Mouse (Mus musculus) hindbrain, embryonic 10.5 days (tissue): ENCODE results near the gene Fam178b. TPM values are rescaled to one million over a fixed set of nuclear protein-coding genes. Genes with fewer than 3 reads are reported as not detected.
A peak's percentile ranks its signal among the peaks of the same experiment; 100 is the strongest.

Experiments used
- DNase-seq: peaks from one replicate; pipeline ENCODE4 v3.0.0-alpha.2; 2017; ENCODE audit warnings: low spot score
- H3K27ac ChIP-seq: fragments of 300-500 bp; sonication (generic); 2 replicates; pipeline ENCODE4 v1.5.1; 2016; ENCODE audit warnings: mild to moderate bottlenecking, moderate library complexity
- H3K27me3 ChIP-seq: fragments of 300-500 bp; sonication (generic); 2 replicates; pipeline ENCODE4 v1.6.1; 2016; ENCODE audit warnings: mild to moderate bottlenecking; ENCODE audit not compliant: poor library complexity, insufficient read depth, severe bottlenecking
- H3K36me3 ChIP-seq: fragments of 300-500 bp; sonication (generic); 2 replicates; pipeline ENCODE4 v1.6.1; 2016; ENCODE audit warnings: mild to moderate bottlenecking, moderate library complexity
- H3K4me1 ChIP-seq: fragments of 300-500 bp; sonication (generic); replicated peaks from 2 replicates; pipeline ENCODE4 v1.6.1; 2016; ENCODE audit warnings: mild to moderate bottlenecking
- H3K4me3 ChIP-seq: fragments of 300-500 bp; sonication (generic); 2 replicates; pipeline ENCODE4 v1.5.1; 2016; ENCODE audit warnings: mild to moderate bottlenecking, moderate library complexity
- H3K9me3 ChIP-seq: fragments of 300-500 bp; sonication (generic); 2 replicates; pipeline ENCODE4 v1.6.1; 2016; ENCODE audit warnings: mild to moderate bottlenecking, moderate library complexity
- WGBS: fragments of 180-500 bp; shearing (Covaris S2); methylation state at CpG from one replicate; pipeline ENCODE4 v1.1.7; 2016; 5-methylcytosine and 5-hydroxymethylcytosine counted together
- polyA plus RNA-seq: library from polyadenylated mRNA; unstranded; fragments of >200 nt; fragmentation: Nextera tagmentation; extraction: Ambion mirVana; gene quantifications from 2 replicates; pipeline ENCODE4 v1.2.1, GENCODE M21; 2016

The Fam178b gene
- polyA plus RNA-seq = 0.42 and 0.46 TPM in 2 replicates

DNA sequence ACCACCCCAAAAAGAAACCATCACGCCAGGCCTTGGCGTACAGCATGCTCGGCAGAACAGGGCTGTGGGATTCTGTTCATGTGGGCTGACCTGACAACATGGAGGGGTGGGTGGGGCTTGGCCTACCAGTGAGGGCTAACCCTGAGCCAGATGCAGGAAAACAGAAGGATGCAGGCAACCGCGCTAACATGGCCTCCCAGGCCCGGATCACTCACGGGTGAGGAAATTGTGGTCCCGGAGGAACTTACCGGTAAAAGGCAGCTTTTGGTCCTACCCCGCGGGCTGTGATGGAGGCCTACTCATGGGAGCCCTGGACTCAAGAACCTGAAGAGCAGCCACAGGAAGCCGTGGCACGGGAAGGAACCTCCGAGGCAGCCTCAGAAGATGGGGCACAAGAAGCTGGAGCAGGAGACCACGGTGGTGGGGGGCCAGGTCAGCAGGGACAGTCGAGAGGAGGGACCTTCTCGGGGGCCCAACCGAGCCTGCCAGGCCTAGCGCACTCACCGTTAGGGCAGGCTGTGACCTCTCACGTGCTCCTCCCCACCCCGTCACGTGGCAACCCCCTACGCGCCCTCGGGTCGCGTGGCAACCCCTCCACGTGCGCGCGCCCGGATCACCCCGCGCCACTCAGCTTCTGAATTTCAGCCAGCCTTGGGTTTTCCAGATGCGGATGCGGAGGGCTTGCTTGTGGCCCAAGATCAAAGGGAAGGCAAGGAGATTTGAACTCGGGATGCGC, at the start of gene Fam178b:
TSS of gene Fam178b (minus strand) at position 564 of the 736 bp plus-strand sequence.
- H3K4me3 ChIP-seq = no peak within 1 kb of the TSS
- H3K4me1 ChIP-seq = peaks cover 13% of the 10 kb centered on the region; the same call in 1 of the 2 replicates
- H3K27ac ChIP-seq = peak within 1 kb of the TSS; percentile 54
- 91% methylated on average over 39 of the region's 39 CpGs for WGBS
- no peaks in the 10 kb centered on the region for H3K27me3 ChIP-seq
- no peaks in the 10 kb centered on the region for H3K36me3 ChIP-seq
- no peak for DNase-seq
- H3K9me3 ChIP-seq = no peaks in the 10 kb centered on the region

- H3K4me1 ChIP-seq = no peaks in the 10 kb centered on the region
These were observed 41.1 kb upstream of the Fam178b start for GRCm38 (mm10) chr1:36724057-36724431.

DNA sequence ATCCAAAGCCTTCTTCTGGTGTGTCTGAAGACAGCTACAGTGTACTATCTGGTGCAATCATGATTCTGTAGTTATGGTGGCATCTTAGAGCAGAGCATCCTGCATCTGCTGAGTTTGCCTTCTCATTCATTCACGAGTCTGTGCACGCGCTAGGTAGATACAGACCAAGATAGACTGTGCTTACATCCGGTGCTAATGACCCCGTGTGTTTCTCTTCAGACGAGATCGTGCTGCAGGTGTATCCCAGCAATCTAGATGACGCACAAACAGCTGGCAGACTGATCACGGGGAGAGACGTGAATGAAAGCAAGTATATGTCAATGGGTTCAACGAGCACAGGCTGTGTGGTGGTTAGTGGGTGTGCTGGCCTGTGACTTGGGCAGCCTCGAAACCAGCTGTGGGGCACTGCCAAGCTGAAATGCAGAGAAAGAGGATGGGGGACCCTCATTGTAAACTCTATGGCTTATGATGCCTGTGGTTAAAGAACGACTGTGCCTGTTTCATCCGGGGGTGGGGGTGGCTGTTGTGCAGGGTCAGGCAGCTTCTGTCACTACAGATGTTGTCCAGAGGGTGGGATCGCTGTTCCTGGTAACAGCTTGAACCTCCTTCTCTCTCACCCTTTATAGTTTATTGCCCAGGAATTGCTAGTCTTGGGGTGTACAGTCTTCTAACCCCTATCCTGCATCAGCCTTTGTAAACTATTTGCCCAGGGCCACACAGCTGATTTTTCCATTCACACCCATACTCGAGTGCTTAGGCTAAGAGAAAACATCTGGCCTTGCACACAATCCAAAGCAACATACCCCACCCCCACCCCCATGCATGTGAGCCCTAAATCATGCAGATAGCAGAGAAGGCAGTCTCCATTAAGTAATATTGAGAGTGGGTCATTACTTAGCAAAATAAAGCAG, 40.4 kb upstream of the Fam178b start:
- Histone ChIP-seq H3K27ac (no peak overlapping the region), H3K27me3 (no peaks in the 10 kb centered on the region), H3K9me3 (no peaks in the 10 kb centered on the region), H3K4me3 (no peak overlapping the region), H3K4me1 (no peaks in the 10 kb centered on the region), H3K36me3 (no peaks in the 10 kb centered on the region)
- DNase-seq = no peak
- 81% methylated on average over 16 of the region's 16 CpGs for WGBS

More at GRCm38 (mm10) chr1:36724057-36724431, 41.1 kb upstream of the Fam178b start:
- H3K9me3 ChIP-seq = no peaks in the 10 kb centered on the region
- H3K27me3 ChIP-seq = no peaks in the 10 kb centered on the region
- H3K36me3 ChIP-seq = no peaks in the 10 kb centered on the region
- no peak overlapping the region for H3K4me3 ChIP-seq
- WGBS = 84% methylated on average over 4 of the region's 4 CpGs
- no peak overlapping the region for H3K27ac ChIP-seq
- DNase-seq = no peak

DNA sequence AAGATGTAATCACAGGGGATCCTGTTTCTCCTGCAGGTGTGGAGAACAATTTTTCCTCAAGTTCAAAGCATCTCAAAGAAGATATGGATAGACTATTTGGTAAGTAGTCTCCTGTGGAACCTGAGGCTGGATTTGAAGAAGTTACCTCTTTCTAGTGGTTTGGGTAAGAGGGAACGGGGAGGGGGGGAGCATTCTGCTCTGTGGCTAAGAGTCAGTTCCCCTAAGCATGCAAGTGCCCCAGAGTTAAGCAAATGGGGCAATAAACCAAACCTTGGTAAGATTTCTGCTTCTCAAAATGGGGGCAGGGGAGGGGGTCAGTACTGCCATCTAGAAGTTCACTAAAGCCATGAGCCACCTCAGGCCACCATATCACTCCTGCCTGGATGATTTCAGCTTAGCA, 35.8 kb upstream of the Fam178b start:
- 96% methylated on average over 1 of the region's 1 CpGs for WGBS

GRCm38 (mm10) chr1:36714311-36714710, 31.3 kb upstream of the Fam178b start, which contains the start of gene Actr1b:
Actr1b (minus strand) TSS chr1:36714422.
- Histone ChIP-seq H3K27ac (no peak within 1 kb of the TSS), H3K9me3 (0 out of 2 replicates have a peak, but pooled peaks cover 3% of the 10 kb centered on the region), H3K4me3 (no peak within 1 kb of the TSS), H3K36me3 (no peaks in the 10 kb centered on the region), H3K27me3 (no peaks in the 10 kb centered on the region), H3K4me1 (peaks cover 3% of the 10 kb centered on the region; the same call in 1 of the 2 replicates)
- 78% methylated on average over 5 of the region's 5 CpGs for WGBS
- DNase-seq = no peak

More for the DNA sequence above, 35.8 kb upstream of the Fam178b start:
- Histone ChIP-seq H3K4me1 (no peaks in the 10 kb centered on the region), H3K27me3 (no peaks in the 10 kb centered on the region), H3K27ac (no peak overlapping the region), H3K36me3 (no peaks in the 10 kb centered on the region), H3K4me3 (no peak overlapping the region), H3K9me3 (0 out of 2 replicates have a peak, but pooled peaks cover 3% of the 10 kb centered on the region)
- no peak for DNase-seq

DNA sequence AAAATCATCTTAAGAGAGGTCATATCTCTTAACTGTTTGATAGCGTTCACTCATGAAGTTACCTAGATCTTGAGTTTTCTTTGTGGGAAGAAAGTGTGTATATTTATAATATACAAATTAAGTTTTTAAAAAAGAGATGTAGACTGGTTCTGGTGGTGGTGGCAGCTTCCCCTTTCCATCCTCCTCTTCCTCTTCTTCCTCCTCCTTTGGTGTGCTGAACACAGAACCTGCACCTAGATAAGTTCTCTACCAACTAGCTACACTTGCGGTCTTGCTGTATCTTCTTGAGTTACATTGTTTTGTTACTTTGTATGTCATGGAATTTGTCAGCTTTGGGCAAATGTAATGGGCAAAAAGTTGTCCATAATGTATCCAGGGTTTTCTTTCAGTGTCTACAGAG, 28.1 kb upstream of the Fam178b start:
- Histone ChIP-seq H3K9me3 (0 out of 2 replicates have a peak, but pooled peaks cover 3% of the 10 kb centered on the region), H3K36me3 (peaks cover 18% of the 10 kb centered on the region), H3K4me1 (peaks cover 26% of the 10 kb centered on the region), H3K27me3 (no peaks in the 10 kb centered on the region), H3K4me3 (no peak overlapping the region), H3K27ac (no peak overlapping the region)
- no peak for DNase-seq
- 98% methylated on average over 2 of the region's 2 CpGs for WGBS

DNA sequence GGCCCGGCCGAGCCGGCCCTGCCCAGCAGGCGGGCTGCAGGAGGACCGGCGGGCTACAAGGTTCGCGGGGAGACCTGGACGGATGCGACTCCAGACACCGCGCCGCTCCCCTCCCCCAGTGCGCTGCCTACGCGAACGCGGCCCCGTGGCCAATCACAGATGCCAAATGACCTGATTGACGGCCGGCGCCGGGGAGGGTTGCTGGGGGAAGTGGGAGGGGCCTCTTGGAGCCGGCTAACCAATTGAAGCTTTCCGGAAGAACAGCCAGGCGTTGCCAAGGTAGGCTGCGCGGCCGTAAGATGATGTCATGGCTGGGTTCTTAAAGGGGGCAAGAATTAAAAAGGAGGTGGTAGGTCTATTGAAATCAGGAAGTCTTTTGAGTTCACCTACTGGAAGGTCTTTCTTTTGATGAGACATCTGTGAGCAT, 26.9 kb upstream of the Fam178b start, which contains the start of gene 4933424G06Rik:
TSS of gene 4933424G06Rik (plus strand) at position 296 of the 427 bp plus-strand sequence.
- Histone ChIP-seq H3K4me1 (peaks cover 26% of the 10 kb centered on the region), H3K9me3 (0 out of 2 replicates have a peak, but pooled peaks cover 3% of the 10 kb centered on the region), H3K4me3 (peak within 1 kb of the TSS; percentile 95), H3K27ac (peak within 1 kb of the TSS; percentile 96), H3K36me3 (peaks cover 31% of the 10 kb centered on the region), H3K27me3 (no peaks in the 10 kb centered on the region)
- peak; percentile 99 for DNase-seq
- WGBS = under 1% methylated on average over 29 of the region's 29 CpGs

GRCm38 (mm10) chr1:36709055-36709853, 26.3 kb upstream of the Fam178b start:
- peaks cover 26% of the 10 kb centered on the region for H3K4me1 ChIP-seq
- H3K36me3 ChIP-seq = peaks cover 37% of the 10 kb centered on the region
- H3K4me3 ChIP-seq = peak overlapping the region; percentile 95
- WGBS = 1% methylated on average over 33 of the region's 33 CpGs
- peak overlapping the region; percentile 96 for H3K27ac ChIP-seq
- no peak for DNase-seq
- no peaks in the 10 kb centered on the region for H3K27me3 ChIP-seq
- 0 out of 2 replicates have a peak, but pooled peaks cover 3% of the 10 kb centered on the region for H3K9me3 ChIP-seq

- WGBS = 82% methylated on average over 1 of the region's 1 CpGs
- no peaks in the 10 kb centered on the region for H3K27me3 ChIP-seq
- no peaks in the 10 kb centered on the region for H3K9me3 ChIP-seq
- H3K27ac ChIP-seq = peak overlapping the region; percentile 96
- no peak for DNase-seq
- H3K4me1 ChIP-seq = peaks cover 26% of the 10 kb centered on the region
- peak overlapping the region; percentile 95 for H3K4me3 ChIP-seq
- H3K36me3 ChIP-seq = peaks cover 43% of the 10 kb centered on the region
These were observed 25.6 kb upstream of the Fam178b start for GRCm38 (mm10) chr1:36708626-36709025.

DNA sequence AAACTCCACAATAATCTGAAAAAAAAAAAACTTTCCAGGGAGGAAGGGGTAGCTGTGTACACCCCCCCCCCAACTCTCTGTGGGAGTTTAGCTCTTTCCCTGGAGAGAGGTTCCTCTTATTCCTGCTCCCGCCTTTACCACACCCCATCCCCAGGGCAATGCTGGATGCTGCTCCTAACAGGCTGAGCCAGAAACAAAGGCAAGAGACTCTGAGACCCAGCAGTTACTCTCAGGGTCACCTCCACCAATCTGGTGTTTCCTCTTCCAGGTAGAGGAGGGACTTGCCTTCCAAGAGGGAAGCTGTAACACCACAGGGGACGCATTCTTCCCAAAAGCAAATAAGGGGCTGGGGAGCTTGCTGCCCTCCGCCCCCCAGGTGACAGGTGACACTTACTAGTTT, 24.8 kb upstream of the Fam178b start:
- 75% methylated on average over 3 of the region's 3 CpGs for WGBS
- no peak overlapping the region for H3K27ac ChIP-seq
- no peaks in the 10 kb centered on the region for H3K27me3 ChIP-seq
- peaks cover 52% of the 10 kb centered on the region for H3K36me3 ChIP-seq
- DNase-seq = no peak
- peak overlapping the region; percentile 95; the same call in 1 of the 2 replicates for H3K4me3 ChIP-seq
- H3K4me1 ChIP-seq = peaks cover 26% of the 10 kb centered on the region
- no peaks in the 10 kb centered on the region for H3K9me3 ChIP-seq

DNA sequence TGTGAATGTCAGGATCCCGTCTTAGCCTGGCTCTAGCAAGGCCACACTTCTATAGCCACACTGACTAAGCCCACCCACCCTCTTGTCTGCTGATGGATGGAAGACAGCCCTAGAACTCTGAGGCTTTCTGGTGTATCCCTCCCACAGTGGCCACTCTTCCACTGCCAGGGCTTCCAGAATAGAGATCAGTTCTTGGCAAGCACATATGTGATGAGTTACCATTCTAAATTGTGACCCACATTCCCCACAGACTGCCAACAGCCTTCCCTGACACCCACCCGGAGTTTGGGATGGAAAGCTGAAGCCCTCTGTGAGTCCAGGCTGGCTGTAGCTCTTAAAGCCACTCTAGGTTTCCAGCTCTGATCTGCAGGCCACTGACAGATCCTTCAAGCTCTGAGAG, 24.2 kb upstream of the Fam178b start:
- peaks cover 58% of the 10 kb centered on the region for H3K36me3 ChIP-seq
- no peak overlapping the region; the same call in 1 of the 2 replicates for H3K4me3 ChIP-seq
- H3K4me1 ChIP-seq = peaks cover 26% of the 10 kb centered on the region
- H3K9me3 ChIP-seq = no peaks in the 10 kb centered on the region
- H3K27me3 ChIP-seq = no peaks in the 10 kb centered on the region
- 75% methylated on average over 2 of the region's 2 CpGs for WGBS
- DNase-seq = no peak
- no peak overlapping the region for H3K27ac ChIP-seq

DNA sequence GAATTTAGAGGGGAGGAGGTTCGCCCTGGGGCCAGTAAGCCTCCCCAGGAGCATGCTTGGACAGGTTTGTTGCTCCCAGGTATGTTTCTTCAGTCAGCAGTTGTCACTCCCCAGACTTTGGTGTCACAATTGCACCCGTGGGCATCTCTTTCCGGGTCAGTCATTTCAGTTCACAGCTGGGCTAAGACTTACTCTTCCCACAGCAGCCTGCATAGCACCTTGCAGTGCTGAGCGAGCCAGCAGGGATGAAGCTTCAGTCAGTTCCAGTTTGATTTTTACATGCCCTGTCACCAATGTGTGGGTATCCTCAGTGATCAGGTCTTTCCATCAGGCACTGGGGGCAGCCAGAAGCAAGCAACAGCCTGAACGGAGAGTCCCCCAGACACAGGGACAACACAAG, 14.0 kb upstream of the Fam178b start:
- Histone ChIP-seq H3K4me3 (no peak overlapping the region), H3K27ac (no peak overlapping the region; the same call in 1 of the 2 replicates), H3K27me3 (no peaks in the 10 kb centered on the region), H3K4me1 (peaks cover 6% of the 10 kb centered on the region), H3K36me3 (peaks cover 67% of the 10 kb centered on the region), H3K9me3 (no peaks in the 10 kb centered on the region)
- no peak for DNase-seq
- 73% methylated on average over 5 of the region's 5 CpGs for WGBS
